Mouse (Mus musculus) CH12.LX (cell line): ENCODE results near the gene Trim7. TPM values are rescaled to one million over a fixed set of nuclear protein-coding genes. Genes with fewer than 3 reads are reported as not detected.
"Not testable (repeated sequence)": the region's sequence is repeated elsewhere in the genome, so short reads cannot be mapped to it uniquely, and the experiment has no call there.

Source experiments
- DNase-seq: peaks from one replicate; pipeline ENCODE4 v3.0.0-alpha.2; 2013; ENCODE audit errors: extremely low read depth
- H3K27ac ChIP-seq: 2 replicates; pipeline ENCODE4 v1.5.1; 2012; ENCODE audit warnings: low read depth, mild to moderate bottlenecking, control low read depth, moderate library complexity; ENCODE audit not compliant: insufficient read depth
- H3K27me3 ChIP-seq: replicated peaks from 2 replicates; pipeline ENCODE3; 2012; ENCODE audit warnings: inconsistent platforms
- H3K36me3 ChIP-seq, 2 experiments: replicated peaks in 1 of 2; 2 replicates each; pipeline versions ENCODE3 to v1.6.1; 2012; ENCODE audit warnings: inconsistent platforms in 1 of 2, low read length in 1 of 2, mild to moderate bottlenecking in 1 of 2, mixed read lengths in 1 of 2, moderate library complexity in 1 of 2; ENCODE audit not compliant: control insufficient read depth in 1 of 2, insufficient read depth in 1 of 2
- H3K4me1 ChIP-seq, 2 experiments: 2 replicates each; pipeline ENCODE4 v1.6.1; 2012; ENCODE audit warnings: inconsistent platforms in 1 of 2, moderate library complexity in 1 of 2; ENCODE audit not compliant: insufficient read depth in 2 of 2, control insufficient read depth in 1 of 2
- H3K4me2 ChIP-seq: 2 replicates; pipeline ENCODE4 v1.6.1; 2012; ENCODE audit warnings: low read depth, mild to moderate bottlenecking, control low read depth; ENCODE audit not compliant: poor library complexity, insufficient read depth, severe bottlenecking
- H3K4me3 ChIP-seq, 3 experiments: fragments of 150-350 bp in 1 of 3; sonication (generic) in 1 of 3; replicated peaks in 1 of 3; 2 replicates each; pipeline versions ENCODE3 to v1.5.1; 2011 to 2012; ENCODE audit warnings: low read depth in 2 of 3, low read length in 2 of 3, mild to moderate bottlenecking in 2 of 3, moderate library complexity in 2 of 3, control low read depth in 1 of 3, improper control_type of control experiment in 1 of 3, inconsistent platforms in 1 of 3, mixed read lengths in 1 of 3; ENCODE audit not compliant: poor library complexity in 1 of 3
- H3K79me2 ChIP-seq: replicated peaks from 2 replicates; pipeline ENCODE4 v1.6.1; 2012; ENCODE audit warnings: mild to moderate bottlenecking, moderate library complexity; ENCODE audit not compliant: control insufficient read depth, poor library complexity, insufficient read depth, severe bottlenecking; ENCODE audit errors: extremely low read depth
- H3K9ac ChIP-seq: 2 replicates; pipeline ENCODE4 v1.6.1; 2012; ENCODE audit warnings: low read depth, mild to moderate bottlenecking, control low read depth, moderate library complexity; ENCODE audit not compliant: insufficient read depth
- H3K9me3 ChIP-seq: replicated peaks from 2 replicates; pipeline ENCODE3; 2012; ENCODE audit warnings: low read length, inconsistent platforms, mixed read lengths
- CTCF ChIP-seq, 2 experiments: IDR thresholded peaks in 1 of 2; conservative IDR thresholded peaks in 1 of 2; 2 replicates each; pipeline ENCODE4 v1.5.1; 2011 to 2012; ENCODE audit warnings: low read depth in 2 of 2, low read length in 2 of 2, improper control_type of control experiment in 1 of 2, inconsistent platforms in 1 of 2, mild to moderate bottlenecking in 1 of 2, moderate library complexity in 1 of 2
- ELF1 ChIP-seq: IDR thresholded peaks from 2 replicates; pipeline ENCODE4 v1.6.1; 2014; ENCODE audit warnings: low read depth, mild to moderate bottlenecking, inconsistent platforms, low read length, improper control_type of control experiment
- HCFC1 ChIP-seq: IDR thresholded peaks from 2 replicates; pipeline ENCODE4 v1.6.1; 2012; ENCODE audit warnings: low read depth, mild to moderate bottlenecking, inconsistent platforms, low read length, improper control_type of control experiment
- JUN ChIP-seq: IDR thresholded peaks from 2 replicates; pipeline ENCODE4 v1.6.1; 2011; ENCODE audit warnings: low read depth, mild to moderate bottlenecking, low read length, improper control_type of control experiment, moderate library complexity; ENCODE audit not compliant: insufficient read depth
- JUND ChIP-seq: conservative IDR thresholded peaks from 2 replicates; pipeline ENCODE4 v1.6.1; 2011; ENCODE audit warnings: low read depth, low read length, improper control_type of control experiment
- MAZ ChIP-seq: IDR thresholded peaks from 2 replicates; pipeline ENCODE4 v1.6.1; 2012; ENCODE audit warnings: low read depth, mild to moderate bottlenecking, inconsistent platforms, low read length, improper control_type of control experiment, moderate library complexity
- MEF2A ChIP-seq: IDR thresholded peaks from 2 replicates; pipeline ENCODE4 v1.6.1; 2014; ENCODE audit warnings: low read depth, mild to moderate bottlenecking, inconsistent platforms, low read length, improper control_type of control experiment, borderline replicate concordance
- MYC ChIP-seq: IDR thresholded peaks from 2 replicates; pipeline ENCODE4 v1.6.1; 2011; ENCODE audit warnings: low read depth, mild to moderate bottlenecking, improper control_type of control experiment, low read length
- PAX5 ChIP-seq: IDR thresholded peaks from 2 replicates; pipeline ENCODE4 v1.6.1; 2012; ENCODE audit warnings: low read length, inconsistent platforms, mixed read lengths
- POLR2AphosphoS2 ChIP-seq: IDR thresholded peaks from 2 replicates; pipeline ENCODE4 v1.6.1; 2011; ENCODE audit warnings: low read depth, low read length, improper control_type of control experiment
- RAD21 ChIP-seq: IDR thresholded peaks from 2 replicates; pipeline ENCODE4 v1.6.1; 2011; ENCODE audit warnings: low read depth, mild to moderate bottlenecking, low read length, improper control_type of control experiment, moderate library complexity
- SMC3 ChIP-seq: IDR thresholded peaks from 2 replicates; pipeline ENCODE4 v1.6.1; 2011; ENCODE audit warnings: low read depth, low read length, improper control_type of control experiment
- TBP ChIP-seq: conservative IDR thresholded peaks from 2 replicates; pipeline ENCODE4 v1.6.1; 2011; ENCODE audit warnings: low read depth, low read length, improper control_type of control experiment
- TCF12 ChIP-seq: IDR thresholded peaks from 2 replicates; pipeline ENCODE4 v1.6.1; 2014; ENCODE audit warnings: low read depth, mild to moderate bottlenecking, inconsistent platforms, low read length, improper control_type of control experiment
- UBTF ChIP-seq: IDR thresholded peaks from 2 replicates; pipeline ENCODE4 v1.6.1; 2012; ENCODE audit warnings: low read depth, mild to moderate bottlenecking, inconsistent platforms, low read length, improper control_type of control experiment, moderate library complexity
- USF1 ChIP-seq: IDR thresholded peaks from 2 replicates; pipeline ENCODE4 v1.6.1; 2014; ENCODE audit warnings: low read depth, mild to moderate bottlenecking, inconsistent platforms, low read length, improper control_type of control experiment
- ZMIZ1 ChIP-seq: IDR thresholded peaks from 2 replicates; pipeline ENCODE4 v1.6.1; 2012; ENCODE audit warnings: low read depth, mild to moderate bottlenecking, inconsistent platforms, low read length, improper control_type of control experiment
- ZNF384 ChIP-seq: IDR thresholded peaks from 2 replicates; pipeline ENCODE4 v1.6.1; 2012; ENCODE audit warnings: low read depth, low read length, improper control_type of control experiment, inconsistent platforms
- dilution Hi-C: fragments of 300-500 bp; cut with MboI; formaldehyde crosslinking; loops from 2 replicates; pipeline ENCODE4 v1.14.3; 2020; ENCODE audit warnings: low sequenced_read_pairs; ENCODE audit not compliant: extremely low pct_unique_long_range_greater_than_20kb, extremely low pct_ligation_motif_present
- in situ Hi-C: fragments of 300-500 bp; cut with MboI; formaldehyde crosslinking; loops from 3 replicates; pipeline ENCODE4 v1.14.3; 2019; ENCODE audit warnings: low sequenced_read_pairs, low pct_ligation_motif_present, low pct_unique_long_range_greater_than_20kb, mixed read lengths
- polyA plus RNA-seq: library from polyadenylated mRNA; unstranded; fragments of >175 nt; gene quantifications from 2 replicates; pipeline ENCODE4 v1.2.1, GENCODE M21; 2012; ENCODE audit warnings: low read depth; ENCODE audit not compliant: insufficient read length
- total RNA-seq, 2 experiments: library from RNA; depleted of rRNA; stranded (reverse); fragments of 300-350 nt in 1 of 2; fragments of >200 nt in 1 of 2; gene quantifications; 2 replicates each; pipeline ENCODE4 v1.2.3; 2012 to 2014

Gene Trim7
- total and polyA plus RNA-seq, 3 experiments: 9.2 to 34.6 (median 15.1) TPM

DNA sequence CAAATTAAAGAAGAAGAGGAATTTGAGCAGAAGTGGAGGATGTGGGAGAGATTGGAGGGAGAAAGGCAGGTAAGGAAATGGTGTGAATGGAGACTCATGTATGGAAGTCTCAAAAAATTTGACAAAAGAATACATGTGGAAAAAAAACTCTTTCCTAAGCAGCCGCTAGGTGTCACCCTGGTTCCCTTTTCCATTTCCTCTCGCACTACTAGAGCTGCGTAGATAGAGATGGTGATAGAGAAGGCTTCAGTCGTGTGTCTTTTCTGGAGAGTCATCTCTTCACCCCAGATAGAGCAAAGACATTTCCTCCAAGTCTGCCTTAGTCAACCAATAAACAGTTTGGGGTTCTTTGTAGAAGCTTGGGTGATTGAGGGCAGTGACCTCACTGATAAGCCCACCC lies 48.5 kb downstream of the Trim7 start (continued):
- TF ChIP-seq PAX5: no peak
- TF ChIP-seq JUN: peak; percentile 15; the same call in 1 of the 2 replicates
- no peak for TF ChIP-seq MEF2A
- no peak for TF ChIP-seq POLR2AphosphoS2

GRCm38 (mm10) chr11:48875343-48875837 lies 49.5 kb downstream of the Trim7 start:
- H3K27ac ChIP-seq, H3K4me3 ChIP-seq, H3K9ac ChIP-seq, H3K36me3 ChIP-seq, H3K9me3 ChIP-seq, in situ Hi-C loops, H3K4me2 ChIP-seq: not testable (repeated sequence)
- peak; percentile 40 for DNase-seq
- peaks cover 2 to 30% of the 10 kb centered on the region in 2 experiments; a peak in 2 of 4 replicates for H3K4me1 ChIP-seq
- TF ChIP-seq TBP: peak; percentile 97
- peak; percentile 51; the same call in 1 of the 2 replicates for TF ChIP-seq ELF1
- TF ChIP-seq, all 38 proteins: peak for 2; not testable (repeated sequence) for 36
- H3K27me3 ChIP-seq, H3K79me2 ChIP-seq, dilution Hi-C loops: not testable (repeated sequence)

- Histone ChIP-seq H3K9ac (no peak overlapping the region), H3K4me1 (peaks cover 2 to 30% of the 10 kb centered on the region in 2 experiments; a peak in 2 of 4 replicates), H3K27me3 (no peaks in the 10 kb centered on the region), H3K79me2 (no peaks in the 10 kb centered on the region), H3K27ac (no peak overlapping the region), H3K4me2 (no peak overlapping the region), H3K9me3 (no peaks in the 10 kb centered on the region), H3K36me3 (peaks cover 0 to 6% of the 10 kb centered on the region in 2 experiments), H3K4me3 (no peak overlapping the region)
- DNase-seq: no peak
- in situ Hi-C loops (no loop called here), dilution Hi-C loops (no loop called here)
- no peak for TF ChIP-seq USF1
- TF ChIP-seq JUN: no peak
- TF ChIP-seq RAD21: peak; percentile 24
- no peak for TF ChIP-seq JUND
- no peak for TF ChIP-seq UBTF
- TF ChIP-seq TCF12: no peak
- no peak for TF ChIP-seq ZNF384
- no peak for TF ChIP-seq POLR2AphosphoS2
- TF ChIP-seq SMC3: peak; percentile 40
- TF ChIP-seq HCFC1: no peak
- no peak for TF ChIP-seq ZMIZ1
- no peak for TF ChIP-seq MAZ
- TF ChIP-seq CTCF (conservative IDR thresholded peaks at IDR 0.05 in 1 of 2, IDR thresholded peaks at IDR 0.05 in 1 of 2; ENCODE audit: low read depth in 2 of 2, low read length in 2 of 2): peak in 1 of 2 experiments; percentile 69; a peak in 2 of 4 replicates
- TF ChIP-seq MYC: no peak
Observed at GRCm38 (mm10) chr11:48876680-48877079, 50.7 kb downstream of the Trim7 start.
